Mouse (Mus musculus) bone marrow macrophage, adult 2 months (primary cell): ENCODE data around the gene Tnip2.

ENCODE experiments used
- CTCF ChIP-seq: IDR thresholded peaks from 2 replicates; pipeline ENCODE4 v1.5.1; 2012; ENCODE audit warnings: low read depth, mild to moderate bottlenecking, low read length, moderate library complexity
- POLR2A ChIP-seq: IDR thresholded peaks from 2 replicates; pipeline ENCODE4 v1.6.1; 2012; ENCODE audit warnings: mild to moderate bottlenecking, low read depth, low read length, borderline replicate concordance

DNA sequence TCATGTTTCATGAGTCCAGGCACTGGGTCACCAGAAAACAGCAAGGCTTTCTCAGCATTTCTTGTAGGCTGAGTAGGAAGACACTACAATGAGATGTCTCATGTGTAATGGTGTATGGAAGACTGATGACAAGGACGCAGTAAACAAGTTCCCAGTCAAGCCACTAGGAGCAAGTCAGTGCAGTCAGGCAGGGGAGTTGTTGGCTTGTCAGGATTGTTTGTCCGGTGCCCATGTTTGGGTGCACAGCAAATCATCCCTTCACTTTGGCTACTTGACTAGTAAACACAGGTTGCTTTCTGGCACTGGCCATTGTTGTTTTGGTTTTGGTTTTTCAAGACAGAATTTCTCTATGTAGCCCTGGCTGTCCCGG is 24.4 kb downstream of the Tnip2 start:
- TF ChIP-seq CTCF (no peak), POLR2A (no peak)
